Mouse (Mus musculus): Measurements from ENCODE around the gene Tmem208.

DNA sequence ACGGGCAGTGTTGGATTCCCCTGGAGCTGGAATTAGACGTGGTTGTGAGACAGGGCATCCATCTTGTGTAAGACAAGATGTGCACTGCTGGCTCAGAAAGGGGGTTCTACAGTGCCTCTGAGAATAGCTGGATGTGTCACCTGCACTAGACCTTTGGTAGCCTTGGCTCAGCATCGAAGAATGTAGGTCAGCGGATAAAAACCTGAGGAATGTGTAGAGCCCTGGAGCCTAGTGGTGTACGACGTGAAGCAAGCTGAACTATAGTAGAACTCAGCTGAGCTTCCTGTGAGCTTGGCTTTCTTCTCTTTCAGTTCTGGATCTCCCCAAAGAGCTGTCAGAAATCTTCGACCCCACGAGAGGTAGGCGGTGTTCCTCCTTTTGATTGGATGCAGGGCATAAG, 22.3 kb upstream of the Tmem208 start:
- no peak for TF ChIP-seq CTCF (conservative IDR thresholded peaks at IDR 0.05; ENCODE audit: low read length)
- TF ChIP-seq POU5F1 (IDR thresholded peaks at IDR 0.05; ENCODE audit: borderline replicate concordance, low read length), result no peak
